Mouse (Mus musculus) hematopoietic stem cell, adult 5-6 weeks (primary cell): ENCODE results near the gene Tmem164. TPM values are rescaled to one million over a fixed set of nuclear protein-coding genes. Genes with fewer than 3 reads are reported as not detected.
A peak's percentile ranks its signal among the peaks of the same experiment; 100 is the strongest.

Experiments
- ATAC-seq, 2 experiments: fragments of 125-278 bp in 1 of 2; replicated peaks in 1 of 2; 2 replicates each; pipeline ENCODE4 v1.8.0; 2016 to 2017; ENCODE audit warnings: inconsistent platforms in 2 of 2, mild to moderate bottlenecking in 2 of 2, moderate number of reproducible peaks in 2 of 2, low read depth in 1 of 2, moderate TSS enrichment in 1 of 2; ENCODE audit not compliant: low FRiP score in 2 of 2, poor library complexity in 2 of 2, severe bottlenecking in 2 of 2, insufficient read depth in 1 of 2, low TSS enrichment in 1 of 2
- total RNA-seq: library from RNA; stranded (forward); fragments of 172-1452, 232-1000 nt; gene quantifications from 2 replicates; pipeline ENCODE4 v1.2.3, GENCODE M21; 2017

The Tmem164 gene
- total RNA-seq, 1 experiment from 2014 or later: 48.8 TPM

- no peak for ATAC-seq
Observed at GRCm38 (mm10) chrX:142682176-142682820, 1.1 kb downstream of the Tmem164 start.

DNA sequence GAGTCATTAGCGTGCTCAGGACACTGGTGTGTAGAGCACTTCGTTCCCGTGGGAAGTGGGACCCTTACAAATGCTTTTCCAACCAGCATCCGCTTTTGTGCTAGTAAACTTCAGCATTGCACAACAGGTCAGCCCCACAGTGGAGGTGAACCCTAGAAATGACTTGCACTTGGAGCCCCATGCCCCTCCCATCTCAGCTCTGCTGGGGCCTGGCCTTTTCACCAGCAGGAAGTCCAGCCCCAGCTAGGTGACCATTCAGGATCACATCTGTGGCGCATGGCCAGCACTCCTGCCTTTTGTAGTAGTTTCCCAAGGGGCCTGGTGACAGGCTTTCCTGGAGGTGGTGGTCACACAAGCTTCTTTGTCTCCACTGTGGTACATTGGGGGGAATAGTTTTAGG lies 1.8 kb downstream of the Tmem164 start:
- ATAC-seq: no peak

GRCm38 (mm10) chrX:142684674-142685073 lies 3.5 kb downstream of the Tmem164 start:
- ATAC-seq: no peak

DNA sequence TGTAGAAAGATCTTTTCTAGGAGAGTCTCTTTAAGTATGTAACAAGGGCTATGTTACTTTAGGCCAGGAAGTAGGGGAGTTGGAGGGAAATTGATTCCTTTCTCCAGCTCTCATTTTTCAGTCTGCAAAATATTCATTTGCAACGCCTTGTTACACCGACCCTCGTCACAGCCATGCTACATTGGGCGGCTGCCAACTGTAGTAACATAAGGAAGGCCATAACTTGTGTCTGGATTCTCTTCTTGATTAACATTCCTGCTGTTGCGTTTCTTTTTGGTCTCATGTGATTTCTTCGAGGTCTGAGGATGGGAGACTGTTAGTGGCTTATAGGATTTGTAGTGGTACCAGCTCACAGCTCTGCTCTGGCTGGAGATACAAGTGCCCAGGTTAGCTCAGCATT lies 4.5 kb downstream of the Tmem164 start:
- ATAC-seq: no peak

DNA sequence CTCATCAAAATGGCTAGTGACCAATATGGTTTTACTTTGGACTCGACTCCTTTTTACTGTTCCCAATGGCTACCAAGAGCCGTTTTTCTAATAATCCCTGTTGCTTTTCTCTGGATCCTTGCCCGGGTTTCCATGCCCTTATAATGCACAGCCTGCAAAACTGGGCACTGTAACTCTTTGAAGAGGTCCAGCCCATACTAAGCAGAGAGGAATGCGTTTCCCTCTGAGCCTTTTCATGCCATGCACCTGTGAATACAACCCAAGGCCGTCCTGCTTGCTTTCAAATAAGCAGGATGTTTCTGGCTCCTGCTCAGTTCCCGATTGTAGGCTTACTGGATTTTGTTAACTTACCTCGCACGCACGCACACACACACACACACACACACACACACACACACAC lies 7.3 kb downstream of the Tmem164 start:
- no peak for ATAC-seq

DNA sequence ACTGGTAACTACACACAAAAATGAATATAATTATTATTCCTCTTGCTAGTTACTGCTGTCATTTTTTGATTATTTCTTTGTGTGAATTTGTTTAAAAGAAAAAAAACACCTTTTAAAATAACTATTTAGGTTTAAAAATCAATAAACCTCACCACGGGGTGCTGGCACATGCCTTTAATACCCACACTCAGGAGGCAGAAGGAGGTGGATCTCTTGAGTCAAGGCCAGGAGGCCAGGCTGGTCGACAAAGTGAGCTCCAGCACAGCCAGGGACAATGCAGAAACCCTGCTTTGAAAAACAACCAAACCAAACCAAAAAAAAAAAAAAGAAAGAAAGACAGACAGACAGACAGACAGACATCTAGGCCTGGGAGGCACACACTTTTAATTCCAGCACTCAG lies 12.1 kb downstream of the Tmem164 start:
- ATAC-seq: no peak

GRCm38 (mm10) chrX:142694338-142694737 lies 13.1 kb downstream of the Tmem164 start:
- no peak for ATAC-seq

DNA sequence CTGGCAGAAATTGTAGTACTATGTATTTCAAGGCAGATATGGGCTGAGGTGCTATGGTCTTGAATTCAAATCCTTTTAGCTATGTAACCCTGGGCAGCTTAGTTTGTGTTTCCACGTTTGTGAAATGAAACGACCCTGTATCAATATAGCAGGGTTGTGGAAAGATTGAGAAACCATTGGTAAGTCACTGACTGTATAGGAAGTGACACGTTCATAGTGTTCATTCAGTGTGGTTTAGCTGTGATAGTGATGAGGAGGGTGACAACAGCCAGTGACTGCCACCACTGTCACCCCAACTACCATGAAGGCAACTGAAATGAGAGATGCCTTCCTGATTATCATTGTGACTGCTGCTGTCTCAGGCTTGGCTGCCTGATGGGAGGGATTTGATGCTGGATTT lies 13.7 kb downstream of the Tmem164 start:
- ATAC-seq: no peak

- ATAC-seq: no peak
Observed at GRCm38 (mm10) chrX:142696789-142697188, 15.6 kb downstream of the Tmem164 start.

DNA sequence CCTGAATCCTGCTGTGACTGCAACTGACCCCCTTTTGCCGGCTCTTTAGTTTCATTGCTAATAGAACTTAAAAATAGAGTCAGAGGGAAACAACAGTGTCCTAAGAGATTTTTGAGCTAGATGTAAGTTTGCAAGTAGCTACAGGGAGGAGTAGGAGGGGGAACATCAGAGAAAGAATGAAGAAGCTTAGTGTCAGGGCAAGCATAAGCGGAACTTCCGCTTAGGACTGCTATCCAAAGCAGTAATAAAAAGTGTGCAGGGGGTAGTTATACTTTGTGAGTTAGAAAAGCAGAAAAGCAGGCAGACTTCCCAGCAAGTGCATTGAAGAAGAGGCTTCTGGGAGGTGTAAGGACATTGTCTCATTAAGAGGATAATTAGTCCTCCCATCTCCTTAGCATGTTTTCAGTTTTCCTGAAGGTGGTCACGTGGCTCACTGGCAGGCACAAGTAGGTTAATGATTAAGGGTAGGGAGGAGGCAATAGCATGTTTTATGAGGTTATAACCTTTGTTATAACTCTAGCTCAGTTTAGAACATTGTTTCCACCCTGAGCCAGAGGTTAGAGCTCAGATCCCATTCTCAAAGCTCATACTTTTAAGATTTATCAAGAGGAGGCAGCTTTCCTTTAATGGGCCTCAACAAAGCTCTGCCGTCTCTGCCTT lies 16.5 kb downstream of the Tmem164 start:
- ATAC-seq: no peak

GRCm38 (mm10) chrX:142698212-142698611 lies 17.0 kb downstream of the Tmem164 start:
- ATAC-seq: peak; percentile 68 to 76; a peak in 3 of 4 replicates

DNA sequence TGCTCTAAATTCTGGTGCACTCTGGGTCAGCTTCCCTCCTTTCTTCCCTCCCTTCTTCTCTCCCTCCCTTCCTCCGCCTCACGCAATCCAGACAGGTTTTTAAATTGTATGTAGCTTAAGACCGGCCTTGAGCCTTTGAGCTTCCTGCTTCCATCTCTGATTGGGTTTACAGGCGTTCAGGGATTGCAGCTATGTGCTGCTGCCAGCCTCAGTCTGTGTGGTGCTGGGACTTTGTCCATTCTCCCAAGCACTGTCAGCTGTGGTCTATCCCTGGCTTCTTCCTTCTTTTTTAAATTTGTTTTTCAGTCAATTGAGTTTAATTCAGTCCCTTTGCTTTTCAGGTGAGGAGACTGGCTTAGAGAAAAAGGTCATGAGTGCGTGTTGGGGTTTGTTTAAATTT lies 20.9 kb downstream of the Tmem164 start:
- no peak for ATAC-seq

DNA sequence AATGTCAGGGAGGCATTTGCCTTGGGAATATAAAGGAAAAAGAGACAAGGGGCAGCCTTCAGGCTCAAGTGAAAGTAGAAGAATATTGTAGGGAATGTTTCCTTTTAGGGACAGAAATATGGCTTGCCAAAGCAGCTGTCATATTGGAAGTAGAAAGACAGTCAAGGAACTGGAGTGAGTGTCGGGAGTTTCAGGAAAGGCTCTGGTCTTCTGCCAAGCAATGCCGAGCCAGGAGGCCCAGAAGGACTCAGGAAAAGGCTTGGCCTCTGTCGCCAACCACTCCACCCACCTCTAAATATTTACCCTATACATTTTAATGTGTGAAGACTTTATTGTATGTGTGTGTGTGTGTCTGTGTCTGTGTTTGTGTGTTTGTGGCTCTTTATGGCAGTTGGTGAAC lies 21.4 kb downstream of the Tmem164 start:
- no peak for ATAC-seq

GRCm38 (mm10) chrX:142703953-142704352 lies 22.7 kb downstream of the Tmem164 start:
- no peak for ATAC-seq

GRCm38 (mm10) chrX:142708257-142708656 lies 27.1 kb downstream of the Tmem164 start:
- ATAC-seq: no peak

- peak in 1 of 2 experiments; percentile 42; a peak in 1 of 4 replicates for ATAC-seq
Observed at GRCm38 (mm10) chrX:142716014-142716413, 34.8 kb downstream of the Tmem164 start.

- ATAC-seq: no peak
Observed at GRCm38 (mm10) chrX:142717958-142718478, 36.8 kb downstream of the Tmem164 start.

- ATAC-seq: no peak
Observed at GRCm38 (mm10) chrX:142718759-142719158, 37.6 kb downstream of the Tmem164 start.

DNA sequence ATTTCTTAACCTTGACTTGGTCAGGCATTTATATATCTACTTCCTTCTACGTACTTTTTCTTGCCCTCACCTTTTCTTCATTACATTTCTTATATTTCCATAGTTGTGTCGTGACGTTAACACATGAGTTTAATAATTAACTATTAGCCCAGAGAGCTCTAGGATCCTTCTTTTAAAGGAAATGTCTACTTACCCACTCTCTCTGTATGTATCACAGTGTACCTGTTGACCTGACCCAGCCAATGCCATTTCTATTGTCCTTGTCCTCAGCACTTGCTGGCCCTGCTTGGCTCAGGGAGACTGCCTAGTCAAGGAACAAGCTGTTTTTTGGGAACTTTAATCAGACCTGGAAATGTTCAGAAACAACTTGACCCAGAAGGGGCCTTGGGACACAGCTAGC lies 40.7 kb downstream of the Tmem164 start:
- no peak for ATAC-seq
